Mouse (Mus musculus) liver, embryonic 13.5 days (tissue): ENCODE measurements at regions not wholly inside any gene's neighbourhood (a gene's known extent, or its start where the extent isn't known, plus 50 kb on each side); places are given as distances from the start of the nearest gene placed in this dataset.

ENCODE experiments used
- ATAC-seq: fragments of 200-750 bp; cut with Nextera tagmentation; 2 replicates; pipeline ENCODE4 v1.8.0; 2017; ENCODE audit warnings: low read depth, mild to moderate bottlenecking, moderate number of reproducible peaks, moderate library complexity
- DNase-seq: peaks from one replicate; pipeline ENCODE4 v3.0.0; 2022
- H3K27ac ChIP-seq: fragments of 300-500 bp; sonication (generic); 2 replicates; pipeline ENCODE4 v1.5.1; 2015; ENCODE audit warnings: moderate library complexity, mild to moderate bottlenecking, inconsistent platforms
- H3K27me3 ChIP-seq: fragments of 300-500 bp; sonication (generic); 2 replicates; pipeline ENCODE4 v1.6.1; 2015; ENCODE audit warnings: mild to moderate bottlenecking, inconsistent platforms
- H3K36me3 ChIP-seq: fragments of 300-500 bp; sonication (generic); 2 replicates; pipeline ENCODE4 v1.6.1; 2015; ENCODE audit warnings: mild to moderate bottlenecking, inconsistent platforms
- H3K4me1 ChIP-seq: fragments of 300-500 bp; sonication (generic); replicated peaks from 2 replicates; pipeline ENCODE4 v1.6.1; 2015; ENCODE audit warnings: inconsistent platforms
- H3K4me2 ChIP-seq: fragments of 300-500 bp; sonication (generic); 2 replicates; pipeline ENCODE4 v1.6.1; 2015; ENCODE audit warnings: inconsistent platforms, mild to moderate bottlenecking, moderate library complexity
- H3K4me3 ChIP-seq: fragments of 300-500 bp; sonication (generic); replicated peaks from 2 replicates; pipeline ENCODE4 v1.5.1; 2015; ENCODE audit warnings: mild to moderate bottlenecking, inconsistent platforms
- H3K9ac ChIP-seq: fragments of 300-500 bp; sonication (generic); 2 replicates; pipeline ENCODE4 v1.6.1; 2015; ENCODE audit warnings: mild to moderate bottlenecking, inconsistent platforms
- H3K9me3 ChIP-seq: fragments of 300-500 bp; sonication (generic); replicated peaks from 2 replicates; pipeline ENCODE4 v1.6.1; 2016; ENCODE audit warnings: inconsistent platforms
- WGBS: fragments of 180-500 bp; shearing (Covaris S2); methylation state at CpG from one replicate; pipeline ENCODE4 v1.1.7; 2015; ENCODE audit not compliant: insufficient replicate concordance; 5-methylcytosine and 5-hydroxymethylcytosine counted together

DNA sequence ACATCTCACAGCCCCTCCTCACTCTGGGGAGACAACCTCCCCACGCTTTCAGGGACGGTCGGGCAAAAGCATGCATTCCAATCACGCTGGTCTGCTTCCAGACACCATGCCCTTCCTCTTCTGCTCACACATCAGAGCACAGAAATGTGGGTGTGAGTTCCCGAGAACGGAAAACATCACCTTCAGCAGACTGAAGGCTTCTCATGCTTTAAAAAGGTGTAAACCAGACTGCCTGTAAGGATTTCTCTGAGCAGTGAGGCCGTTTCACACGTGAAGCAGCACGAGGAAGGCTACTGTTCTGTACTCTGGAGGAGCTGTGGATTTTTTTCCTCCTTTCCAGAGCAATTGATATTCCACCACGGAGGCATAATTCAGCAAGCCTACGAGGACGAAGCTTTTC, 2218.8 kb upstream of the Lrrc6 start:
- Histone ChIP-seq H3K36me3 (no peaks in the 10 kb centered on the region), H3K4me1 (no peaks in the 10 kb centered on the region), H3K9me3 (no peaks in the 10 kb centered on the region), H3K27me3 (no peaks in the 10 kb centered on the region), H3K9ac (no peak overlapping the region), H3K4me3 (no peak overlapping the region), H3K4me2 (no peak overlapping the region), H3K27ac (no peak overlapping the region)
- 62% methylated on average over 12 of the region's 12 CpGs for WGBS
- no peak for DNase-seq
- ATAC-seq: no peak

DNA sequence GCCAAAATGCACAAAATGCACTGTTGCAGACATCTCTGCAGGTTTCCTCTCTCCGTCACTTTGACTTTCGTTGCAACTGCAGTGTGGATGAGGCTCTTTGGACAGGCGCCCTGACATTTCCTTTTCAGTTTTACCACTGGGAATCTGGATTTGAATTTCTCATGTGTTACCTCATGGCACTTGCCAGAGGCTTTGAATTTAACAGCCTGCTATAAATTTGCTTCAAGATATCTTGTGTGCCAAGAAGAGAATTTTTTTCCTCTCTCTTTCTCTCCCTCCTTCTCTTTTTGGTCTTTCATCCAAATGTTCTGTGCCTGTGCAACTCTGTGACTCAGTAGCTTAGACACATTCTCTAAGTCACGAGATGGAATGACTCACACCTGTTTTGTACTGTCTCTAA, 2213.6 kb upstream of the Lrrc6 start:
- H3K9me3 ChIP-seq: no peaks in the 10 kb centered on the region
- no peak overlapping the region for H3K27ac ChIP-seq
- H3K9ac ChIP-seq: no peak overlapping the region
- H3K36me3 ChIP-seq: no peaks in the 10 kb centered on the region
- no peak overlapping the region for H3K4me2 ChIP-seq
- DNase-seq (no peak), ATAC-seq (no peak)
- no peaks in the 10 kb centered on the region for H3K27me3 ChIP-seq
- H3K4me1 ChIP-seq: no peaks in the 10 kb centered on the region
- WGBS: 51% methylated on average over 4 of the region's 4 CpGs
- no peak overlapping the region for H3K4me3 ChIP-seq

- H3K27me3 ChIP-seq: no peaks in the 10 kb centered on the region
- no peaks in the 10 kb centered on the region for H3K9me3 ChIP-seq
- ATAC-seq (no peak), DNase-seq (no peak)
- H3K9ac ChIP-seq: no peak overlapping the region
- no peaks in the 10 kb centered on the region for H3K4me1 ChIP-seq
- no peak overlapping the region for H3K4me2 ChIP-seq
- 60% methylated on average over 3 of the region's 3 CpGs for WGBS
- H3K4me3 ChIP-seq: no peak overlapping the region
- no peaks in the 10 kb centered on the region for H3K36me3 ChIP-seq
- H3K27ac ChIP-seq: no peak overlapping the region
Measured at GRCm38 (mm10) chr15:68707306-68707705, 2206.6 kb upstream of the Lrrc6 start.

DNA sequence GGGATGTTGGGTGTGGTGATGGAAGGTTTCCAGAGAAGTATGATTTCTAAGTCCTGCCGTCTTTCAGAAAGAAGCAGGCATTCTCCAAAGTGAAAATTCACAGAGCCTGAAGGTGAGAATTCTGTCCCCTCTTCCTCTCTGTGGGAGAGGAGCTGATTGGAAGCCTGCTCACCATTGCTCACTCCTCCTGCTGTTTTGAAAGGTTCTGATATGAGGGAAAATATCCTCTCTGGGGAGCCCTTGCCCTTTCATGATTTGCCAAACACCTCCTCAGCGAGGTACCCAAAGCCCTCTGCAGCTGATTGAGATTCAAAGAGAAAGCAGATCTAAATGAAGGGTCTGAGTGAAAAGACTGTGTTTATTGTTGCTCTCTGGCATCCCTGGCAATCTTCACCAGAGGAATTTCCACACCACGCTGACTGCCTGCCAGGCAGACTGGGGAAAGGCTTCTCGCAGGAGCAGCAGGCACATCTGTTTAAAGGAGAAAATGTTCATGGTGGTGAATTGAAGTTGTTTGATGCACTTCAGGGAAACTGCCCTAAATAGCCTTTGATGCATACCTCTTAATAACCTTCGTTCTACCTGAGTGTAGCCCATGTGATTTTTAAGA, 2194.4 kb upstream of the Lrrc6 start:
- Histone ChIP-seq H3K4me1 (no peaks in the 10 kb centered on the region), H3K4me3 (no peak overlapping the region), H3K9me3 (no peaks in the 10 kb centered on the region), H3K27ac (no peak overlapping the region), H3K36me3 (no peaks in the 10 kb centered on the region), H3K27me3 (no peaks in the 10 kb centered on the region), H3K9ac (no peak overlapping the region), H3K4me2 (no peak overlapping the region)
- no peak for ATAC-seq
- WGBS: 35% methylated on average over 5 of the region's 5 CpGs
- DNase-seq: no peak

GRCm38 (mm10) chr15:68667462-68667861, 2166.8 kb upstream of the Lrrc6 start:
- no peak overlapping the region for H3K9ac ChIP-seq
- DNase-seq (no peak), ATAC-seq (no peak)
- no peak overlapping the region for H3K4me2 ChIP-seq
- H3K9me3 ChIP-seq: no peaks in the 10 kb centered on the region
- WGBS: 62% methylated on average over 1 of the region's 1 CpGs
- H3K4me1 ChIP-seq: no peaks in the 10 kb centered on the region
- H3K4me3 ChIP-seq: no peak overlapping the region
- H3K27me3 ChIP-seq: no peaks in the 10 kb centered on the region
- H3K36me3 ChIP-seq: no peaks in the 10 kb centered on the region
- no peak overlapping the region for H3K27ac ChIP-seq

DNA sequence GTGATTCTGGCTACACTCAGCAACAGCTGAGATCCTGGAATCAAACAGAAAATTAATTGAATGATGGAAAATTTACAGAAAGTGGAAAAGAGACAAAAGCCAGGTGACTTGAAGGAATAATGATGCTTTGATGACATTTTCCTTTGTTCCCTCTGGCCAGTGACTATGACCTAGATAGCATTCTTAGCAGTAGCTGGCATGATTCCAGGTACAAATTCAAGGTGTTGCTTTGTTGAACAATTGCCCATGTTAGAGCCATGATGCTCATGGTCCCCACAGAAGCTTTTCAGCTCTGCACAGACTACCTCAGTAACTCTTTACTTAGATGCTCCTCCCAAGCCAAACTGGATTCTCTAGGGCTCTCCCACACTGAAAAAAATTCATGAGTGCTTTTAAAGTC, 2164.6 kb upstream of the Lrrc6 start:
- Histone ChIP-seq H3K36me3 (no peaks in the 10 kb centered on the region), H3K9me3 (no peaks in the 10 kb centered on the region), H3K4me1 (no peaks in the 10 kb centered on the region), H3K4me3 (no peak overlapping the region), H3K27me3 (no peaks in the 10 kb centered on the region), H3K9ac (no peak overlapping the region), H3K4me2 (no peak overlapping the region), H3K27ac (no peak overlapping the region)
- ATAC-seq (no peak), DNase-seq (no peak)

DNA sequence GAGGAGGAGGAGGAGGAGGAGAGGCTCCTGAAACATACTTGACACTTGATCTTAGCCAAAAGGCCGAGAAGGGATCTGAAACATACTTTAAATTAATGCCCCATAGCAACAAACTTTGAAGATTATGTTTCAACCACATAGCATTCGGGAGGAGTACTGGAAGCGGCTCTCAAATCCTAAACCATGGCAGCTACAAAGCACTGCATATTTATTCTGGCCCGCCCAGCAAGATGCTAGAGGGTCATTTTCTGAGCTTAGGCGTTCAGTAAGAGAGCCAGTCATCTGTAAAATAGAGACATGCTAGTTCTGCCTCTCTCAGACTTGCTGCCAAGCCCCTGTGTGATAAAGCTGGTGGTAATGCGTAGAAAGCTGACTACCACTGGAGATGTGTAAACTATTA, 2156.0 kb upstream of the Lrrc6 start:
- 70% methylated on average over 6 of the region's 6 CpGs for WGBS
- Histone ChIP-seq H3K36me3 (no peaks in the 10 kb centered on the region), H3K27me3 (no peaks in the 10 kb centered on the region), H3K9me3 (no peaks in the 10 kb centered on the region), H3K27ac (no peak overlapping the region), H3K9ac (no peak overlapping the region), H3K4me1 (no peaks in the 10 kb centered on the region), H3K4me2 (no peak overlapping the region), H3K4me3 (no peak overlapping the region)
- DNase-seq (no peak), ATAC-seq (no peak)

DNA sequence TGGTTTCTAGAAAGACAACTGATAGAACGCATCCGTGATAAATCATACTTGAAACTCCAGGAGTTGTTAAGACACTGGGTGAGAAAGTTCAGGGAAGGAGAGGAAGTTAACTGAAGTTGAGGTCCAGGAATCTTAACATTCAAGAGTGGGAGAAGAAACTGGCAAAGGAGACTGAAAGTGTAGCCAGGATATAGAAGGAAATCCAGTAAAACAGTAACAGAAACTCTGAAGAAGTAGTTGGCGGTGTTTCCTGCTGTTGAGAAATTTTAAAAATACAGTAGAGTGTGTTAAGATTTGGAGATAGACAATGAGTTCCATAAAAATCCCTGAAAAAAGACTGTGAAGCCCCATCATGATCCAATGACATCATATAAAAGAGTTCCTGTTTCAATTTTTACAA, 2154.3 kb upstream of the Lrrc6 start:
- WGBS: 72% methylated on average over 3 of the region's 3 CpGs
- DNase-seq (no peak), ATAC-seq (no peak)
- Histone ChIP-seq H3K27me3 (no peaks in the 10 kb centered on the region), H3K9me3 (no peaks in the 10 kb centered on the region), H3K4me2 (no peak overlapping the region), H3K4me1 (no peaks in the 10 kb centered on the region), H3K27ac (no peak overlapping the region), H3K9ac (no peak overlapping the region), H3K4me3 (no peak overlapping the region), H3K36me3 (no peaks in the 10 kb centered on the region)

DNA sequence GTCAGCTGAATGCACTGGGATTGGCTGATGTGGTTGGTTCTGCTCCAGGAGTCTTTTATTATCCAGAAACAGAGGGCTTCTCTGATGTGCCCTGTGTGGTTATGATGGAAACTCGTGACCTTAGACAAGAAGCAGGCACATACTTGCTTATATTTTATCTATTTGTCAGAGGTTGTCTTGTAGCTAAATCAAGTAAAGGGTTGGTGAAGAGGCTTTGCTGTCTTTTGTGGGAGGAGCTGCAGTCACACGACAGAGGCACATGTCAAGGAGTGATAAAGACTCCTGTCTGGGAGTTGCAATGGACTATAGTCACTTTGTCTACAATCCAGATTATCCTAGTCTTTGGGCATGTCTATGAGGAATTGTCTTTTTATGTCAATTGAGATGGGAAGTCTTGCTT, 2149.9 kb upstream of the Lrrc6 start:
- Histone ChIP-seq H3K4me2 (no peak overlapping the region), H3K9ac (no peak overlapping the region), H3K36me3 (no peaks in the 10 kb centered on the region), H3K9me3 (no peaks in the 10 kb centered on the region), H3K4me3 (no peak overlapping the region), H3K4me1 (no peaks in the 10 kb centered on the region), H3K27ac (no peak overlapping the region), H3K27me3 (no peaks in the 10 kb centered on the region)
- DNase-seq: no peak
- 28% methylated on average over 2 of the region's 2 CpGs for WGBS
- ATAC-seq: no peak

- DNase-seq: no peak
- Histone ChIP-seq H3K27ac (no peak overlapping the region), H3K27me3 (no peaks in the 10 kb centered on the region), H3K9me3 (no peaks in the 10 kb centered on the region), H3K36me3 (no peaks in the 10 kb centered on the region), H3K9ac (no peak overlapping the region), H3K4me3 (no peak overlapping the region), H3K4me2 (no peak overlapping the region), H3K4me1 (no peaks in the 10 kb centered on the region)
- WGBS: 56% methylated on average over 3 of the region's 3 CpGs
- ATAC-seq: no peak
Measured at GRCm38 (mm10) chr15:68650033-68650432, 2149.3 kb upstream of the Lrrc6 start.

DNA sequence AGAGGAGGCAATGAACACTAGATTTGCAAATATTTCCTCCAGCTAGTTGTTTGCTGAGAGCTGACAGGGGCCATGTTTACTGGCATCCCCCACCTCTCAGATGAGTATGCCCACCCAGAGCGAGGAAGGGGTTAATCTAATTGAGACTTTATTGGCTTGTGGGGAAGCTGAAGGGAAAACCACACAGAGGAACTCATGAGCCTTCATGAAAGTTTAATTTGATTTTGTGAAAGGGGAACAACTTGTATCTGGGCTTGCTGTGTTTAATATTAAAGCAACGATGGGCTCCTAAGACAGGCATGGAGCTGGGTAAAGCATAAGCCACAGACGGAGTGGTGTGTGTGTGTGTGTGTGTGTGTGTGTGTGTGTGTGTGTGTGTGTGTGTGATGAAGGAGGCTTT, 2146.2 kb upstream of the Lrrc6 start:
- Histone ChIP-seq H3K27ac (no peak overlapping the region), H3K36me3 (no peaks in the 10 kb centered on the region), H3K4me2 (no peak overlapping the region), H3K9me3 (no peaks in the 10 kb centered on the region), H3K4me3 (no peak overlapping the region), H3K9ac (no peak overlapping the region), H3K4me1 (no peaks in the 10 kb centered on the region), H3K27me3 (no peaks in the 10 kb centered on the region)
- WGBS: 51% methylated on average over 3 of the region's 3 CpGs
- DNase-seq (no peak), ATAC-seq (no peak)

- Histone ChIP-seq H3K4me3 (no peak overlapping the region), H3K36me3 (no peaks in the 10 kb centered on the region), H3K9ac (no peak overlapping the region), H3K4me1 (no peaks in the 10 kb centered on the region), H3K27me3 (no peaks in the 10 kb centered on the region), H3K9me3 (no peaks in the 10 kb centered on the region), H3K27ac (no peak overlapping the region), H3K4me2 (no peak overlapping the region)
- ATAC-seq: no peak
- no peak for DNase-seq
- WGBS: 59% methylated on average over 1 of the region's 1 CpGs
Measured at GRCm38 (mm10) chr15:68644862-68645261, 2144.2 kb upstream of the Lrrc6 start.

- no peak overlapping the region for H3K9ac ChIP-seq
- H3K27ac ChIP-seq: no peak overlapping the region
- no peaks in the 10 kb centered on the region for H3K27me3 ChIP-seq
- no peaks in the 10 kb centered on the region for H3K36me3 ChIP-seq
- H3K4me2 ChIP-seq: no peak overlapping the region
- no peaks in the 10 kb centered on the region for H3K9me3 ChIP-seq
- no peak overlapping the region for H3K4me3 ChIP-seq
- no peaks in the 10 kb centered on the region for H3K4me1 ChIP-seq
- ATAC-seq: no peak
- DNase-seq: no peak
Measured at GRCm38 (mm10) chr15:68635633-68636032, 2134.9 kb upstream of the Lrrc6 start.
